Mouse (Mus musculus): ENCODE measurements around the gene Btbd1. TPM values are rescaled to one million over a fixed set of nuclear protein-coding genes. Genes with fewer than 3 reads are reported as not detected.

The Btbd1 gene
- polyA plus RNA-seq, 1 experiment from 2014 or later = 96.6 TPM

- Histone ChIP-seq H3K36me3 (no peaks in the 10 kb centered on the region), H3K9ac (replicated peaks) (peak overlapping the region; percentile 87), H3K4me2 (peak overlapping the region; percentile 96), H3K4me1 (peaks cover 32% of the 10 kb centered on the region), H3K27me3 (replicated peaks) (no peaks in the 10 kb centered on the region), H3K27ac (replicated peaks) (peak overlapping the region; percentile 89), H3K4me3 (replicated peaks) (peak overlapping the region; percentile 92), H3K9me3 (replicated peaks) (no peaks in the 10 kb centered on the region)
- 3% methylated on average over 59 of the region's 60 CpGs for WGBS
- peak; percentile 65 for ATAC-seq (ENCODE audit: low FRiP score)
Observed at GRCm38 (mm10) chr7:81763110-81763845, 66.0 kb downstream of the Btbd1 start.

- Histone ChIP-seq H3K9me3 (replicated peaks) (no peaks in the 10 kb centered on the region), H3K27ac (replicated peaks) (peak within 1 kb of the TSS; percentile 89), H3K36me3 (no peaks in the 10 kb centered on the region), H3K27me3 (replicated peaks) (no peaks in the 10 kb centered on the region), H3K9ac (replicated peaks) (peak within 1 kb of the TSS; percentile 87), H3K4me3 (replicated peaks) (peak within 1 kb of the TSS; percentile 92), H3K4me2 (peak within 1 kb of the TSS; percentile 96), H3K4me1 (peaks cover 32% of the 10 kb centered on the region)
- ATAC-seq (ENCODE audit: low FRiP score) = peak; percentile 97
- 0% methylated on average over 54 of the region's 56 CpGs for WGBS
Observed at GRCm38 (mm10) chr7:81762180-81763109, 66.8 kb downstream of the Btbd1 start, which contains the start of gene Ramac. Gene Ramac (plus strand): TSS chr7:81762925.

GRCm38 (mm10) chr7:81747956-81748355 lies 81.3 kb downstream of the Btbd1 start:
- no peaks in the 10 kb centered on the region for H3K36me3 ChIP-seq
- no peaks in the 10 kb centered on the region for H3K27me3 ChIP-seq (replicated peaks)
- no peak overlapping the region for H3K4me3 ChIP-seq (replicated peaks)
- ATAC-seq (ENCODE audit: low FRiP score) = no peak
- WGBS = 92% methylated on average over 3 of the region's 3 CpGs
- H3K4me2 ChIP-seq = no peak overlapping the region
- H3K9me3 ChIP-seq (replicated peaks) = no peaks in the 10 kb centered on the region
- no peaks in the 10 kb centered on the region for H3K4me1 ChIP-seq
- H3K27ac ChIP-seq (replicated peaks) = no peak overlapping the region
- H3K9ac ChIP-seq (replicated peaks) = no peak overlapping the region

GRCm38 (mm10) chr7:81744145-81744544 lies 85.1 kb downstream of the Btbd1 start:
- no peak for ATAC-seq (ENCODE audit: low FRiP score)
- H3K4me3 ChIP-seq (replicated peaks) = no peak overlapping the region
- no peak overlapping the region for H3K4me2 ChIP-seq
- no peaks in the 10 kb centered on the region for H3K36me3 ChIP-seq
- 67% methylated on average over 4 of the region's 4 CpGs for WGBS
- H3K27me3 ChIP-seq (replicated peaks) = no peaks in the 10 kb centered on the region
- no peak overlapping the region for H3K27ac ChIP-seq (replicated peaks)
- no peaks in the 10 kb centered on the region for H3K9me3 ChIP-seq (replicated peaks)
- H3K9ac ChIP-seq (replicated peaks) = no peak overlapping the region
- no peaks in the 10 kb centered on the region for H3K4me1 ChIP-seq

Other genes starting within 250 kb of the Btbd1 start
- 29.3 and 30.1 TPM in 2 replicates for gene Homer2, start 121.9 kb downstream of the Btbd1 start, polyA plus RNA-seq (2015; fragmentation: Nextera tagmentation; extraction: Ambion mirVana)
- 132 and 137 TPM in 2 replicates for gene Ramac, start 66.5 kb downstream of the Btbd1 start, polyA plus RNA-seq (2015; fragmentation: Nextera tagmentation; extraction: Ambion mirVana)
- gene 3110040N11Rik, start 40.0 kb downstream of the Btbd1 start, polyA plus RNA-seq (2015; fragmentation: Nextera tagmentation; extraction: Ambion mirVana) = 49.9 and 52.9 TPM in 2 replicates
- gene Gm10160, start 26.4 kb upstream of the Btbd1 start, polyA plus RNA-seq (2015; fragmentation: Nextera tagmentation; extraction: Ambion mirVana) = not detected in 2 replicates
- 15.1 and 25.6 TPM in 2 replicates for gene Tm6sf1, start 29.6 kb upstream of the Btbd1 start, polyA plus RNA-seq (2015; fragmentation: Nextera tagmentation; extraction: Ambion mirVana)
- gene Hdgfl3, start 105.0 kb upstream of the Btbd1 start, polyA plus RNA-seq (2015; fragmentation: Nextera tagmentation; extraction: Ambion mirVana) = 50.4 and 57.4 TPM in 2 replicates
- gene Bnc1, start 162.9 kb upstream of the Btbd1 start, polyA plus RNA-seq (2015; fragmentation: Nextera tagmentation; extraction: Ambion mirVana) = 1.7 and 3.1 TPM in 2 replicates

Measured in neural tube, embryonic 15.5 days (tissue).